Mouse (Mus musculus) myocyte (in vitro differentiated cells): ENCODE data around the gene Tgds.

ENCODE experiments used
- E2F4 ChIP-seq: IDR thresholded peaks from one replicate; pipeline ENCODE4 v1.6.1; 2011; ENCODE audit warnings: mild to moderate bottlenecking, control low read depth, moderate library complexity; ENCODE audit not compliant: insufficient read depth
- MYOG ChIP-seq, 3 experiments: IDR thresholded peaks; one replicate each; pipeline ENCODE4 v1.6.1; 2011; ENCODE audit warnings: control low read depth in 2 of 3, low read depth in 2 of 3, mild to moderate bottlenecking in 2 of 3; ENCODE audit not compliant: insufficient read length in 2 of 3, control insufficient read depth in 1 of 3, insufficient read depth in 1 of 3
- POLR2A ChIP-seq: IDR thresholded peaks from one replicate; pipeline ENCODE4 v1.6.1; 2011; ENCODE audit warnings: low read depth, mild to moderate bottlenecking, control low read depth, moderate library complexity; ENCODE audit not compliant: insufficient read length
- POLR2AphosphoS2 ChIP-seq: IDR thresholded peaks from one replicate; pipeline ENCODE4 v1.6.1; 2011; ENCODE audit warnings: low read depth, control low read depth; ENCODE audit not compliant: insufficient read length

- TF ChIP-seq POLR2A (no peak), POLR2AphosphoS2 (no peak), MYOG (IDR thresholded peaks at IDR 0.05; ENCODE audit: control insufficient read depth in 1 of 3, insufficient read depth in 1 of 3, insufficient read length in 2 of 3, low read depth in 2 of 3) (no peak), E2F4 (no peak)
Observed at GRCm38 (mm10) chr14:118148554-118148953, 16.0 kb upstream of the Tgds start.
